Mouse (Mus musculus): ENCODE data around the gene Olfr66. TPM values are rescaled to one million over a fixed set of nuclear protein-coding genes. Genes with fewer than 3 reads are reported as not detected.

Gene Olfr66
- not detected in 2 replicates for polyA plus RNA-seq (2014; fragmentation: Nextera tagmentation; extraction: Ambion mirVana)

DNA sequence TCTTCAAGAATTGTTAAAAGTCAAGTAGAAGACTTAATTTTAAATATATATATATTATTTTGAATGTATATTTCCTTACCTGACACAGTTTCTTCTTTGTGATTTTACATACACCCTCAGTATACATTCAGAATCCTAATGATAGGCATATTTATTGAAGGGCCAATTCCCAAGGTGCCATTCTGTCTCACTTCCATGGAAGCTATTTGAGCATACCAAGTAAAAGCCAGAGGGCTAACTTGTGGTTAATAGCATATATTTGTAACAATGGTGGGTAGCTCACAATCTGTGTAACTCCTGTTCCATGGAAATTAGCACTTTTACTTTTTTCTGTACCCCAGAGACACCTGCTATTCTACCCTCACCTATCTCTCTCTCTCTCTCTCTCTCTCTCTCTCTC lies at the start of gene Olfr66:
Gene Olfr66, minus strand, starts transcription at position 101 of the 400 bp plus-strand sequence.
- DNase-seq (ENCODE audit: low spot score) (no peak), ATAC-seq (ENCODE audit: low FRiP score) (no peak)
- Histone ChIP-seq H3K27me3 (ENCODE audit: control insufficient read depth, insufficient read depth, low read length) (no peaks in the 10 kb centered on the region), H3K4me3 (replicated peaks; ENCODE audit: low read length) (no peak within 1 kb of the TSS), H3K9me3 (ENCODE audit: control insufficient read depth, low read length) (no peaks in the 10 kb centered on the region), H3K9ac (no peak within 1 kb of the TSS), H3K36me3 (replicated peaks; ENCODE audit: control insufficient read depth, insufficient read depth) (no peaks in the 10 kb centered on the region), H3K27ac (no peak within 1 kb of the TSS), H3K4me1 (replicated peaks; ENCODE audit: control insufficient read depth, insufficient read depth, low read length) (no peaks in the 10 kb centered on the region), H3K4me2 (replicated peaks) (no peak within 1 kb of the TSS)

DNA sequence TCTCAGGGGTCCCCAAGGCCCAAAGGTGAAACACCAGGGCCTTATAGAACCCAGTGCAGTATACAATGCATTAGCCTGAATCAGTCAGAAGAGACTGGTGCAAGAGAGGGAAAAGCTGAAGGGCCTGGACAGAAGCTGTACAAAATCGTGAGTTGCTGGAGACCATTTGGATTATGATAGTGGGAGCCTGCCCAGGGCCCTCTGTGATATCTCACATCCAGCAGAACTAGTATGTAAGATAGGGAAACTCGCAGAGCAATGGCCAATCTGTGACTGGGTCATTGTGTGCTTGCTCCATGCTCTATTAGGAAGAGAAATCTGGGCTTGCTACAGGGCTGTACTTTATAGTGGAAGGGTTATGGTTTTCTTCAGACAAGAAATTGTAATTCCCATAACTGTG lies 48.2 kb upstream of the Olfr66 start, which contains the start of gene Olfr632:
Gene Olfr632, plus strand, starts transcription at position 84 of the 400 bp plus-strand sequence.
- H3K4me3 ChIP-seq (replicated peaks; ENCODE audit: low read length) = no peak within 1 kb of the TSS
- no peaks in the 10 kb centered on the region for H3K27me3 ChIP-seq (ENCODE audit: control insufficient read depth, insufficient read depth, low read length)
- 77% methylated on average over 2 of the region's 2 CpGs for WGBS
- ATAC-seq (ENCODE audit: low FRiP score) (no peak), DNase-seq (ENCODE audit: low spot score) (no peak)
- no peaks in the 10 kb centered on the region for H3K36me3 ChIP-seq (replicated peaks; ENCODE audit: control insufficient read depth, insufficient read depth)
- H3K27ac ChIP-seq = no peak within 1 kb of the TSS
- no peak within 1 kb of the TSS for H3K9ac ChIP-seq
- no peak within 1 kb of the TSS for H3K4me2 ChIP-seq (replicated peaks)
- H3K9me3 ChIP-seq (ENCODE audit: control insufficient read depth, low read length) = no peaks in the 10 kb centered on the region
- H3K4me1 ChIP-seq (replicated peaks; ENCODE audit: control insufficient read depth, insufficient read depth, low read length) = no peaks in the 10 kb centered on the region

DNA sequence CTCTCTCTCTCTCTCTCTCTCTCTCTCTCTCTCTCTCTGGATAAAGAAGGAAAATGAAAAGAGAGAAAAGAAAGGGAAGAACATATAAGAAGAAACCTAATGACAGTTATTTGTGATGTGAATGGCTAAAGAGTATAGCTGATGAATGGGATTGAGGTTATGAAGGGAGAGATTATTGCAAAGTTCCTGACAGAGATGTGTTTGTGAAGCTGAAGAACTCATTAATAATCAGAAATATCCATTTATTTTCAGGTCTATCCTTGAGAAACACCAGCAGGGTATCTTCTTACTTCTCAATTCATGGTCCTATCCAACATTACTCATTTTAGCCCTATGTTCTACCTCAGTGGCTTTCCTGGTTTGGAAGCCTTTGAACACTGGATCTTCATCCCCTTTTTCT lies 42.5 kb upstream of the Olfr66 start, which contains the start of gene Olfr631:
Gene Olfr631, plus strand, starts transcription at position 301 of the 400 bp plus-strand sequence.
- H3K4me2 ChIP-seq (replicated peaks) = no peak within 1 kb of the TSS
- DNase-seq (ENCODE audit: low spot score) (no peak), ATAC-seq (ENCODE audit: low FRiP score) (no peak)
- no peaks in the 10 kb centered on the region for H3K27me3 ChIP-seq (ENCODE audit: control insufficient read depth, insufficient read depth, low read length)
- H3K36me3 ChIP-seq (replicated peaks; ENCODE audit: control insufficient read depth, insufficient read depth) = no peaks in the 10 kb centered on the region
- no peak within 1 kb of the TSS for H3K27ac ChIP-seq
- no peaks in the 10 kb centered on the region for H3K4me1 ChIP-seq (replicated peaks; ENCODE audit: control insufficient read depth, insufficient read depth, low read length)
- no peak within 1 kb of the TSS for H3K4me3 ChIP-seq (replicated peaks; ENCODE audit: low read length)
- no peak within 1 kb of the TSS for H3K9ac ChIP-seq
- no peaks in the 10 kb centered on the region for H3K9me3 ChIP-seq (ENCODE audit: control insufficient read depth, low read length)

DNA sequence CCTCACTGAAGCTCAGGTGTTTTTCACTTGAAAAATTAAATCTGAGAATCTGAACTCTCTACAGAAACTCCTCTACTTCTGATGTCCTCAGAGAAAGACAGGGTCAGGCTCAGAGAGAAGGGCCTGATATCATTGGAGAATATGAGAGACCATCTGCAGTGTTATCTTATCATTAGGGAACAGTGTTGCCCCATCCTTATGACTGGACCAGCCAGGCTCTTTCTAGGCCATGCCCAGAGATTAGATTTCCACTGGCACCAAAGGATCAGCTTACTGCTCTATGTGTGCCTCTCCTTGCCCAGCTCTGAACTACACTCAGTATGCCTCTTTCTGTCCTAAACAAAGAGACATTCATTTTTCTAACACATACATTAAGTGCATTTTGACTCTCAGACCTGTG lies 29.3 kb upstream of the Olfr66 start:
- no peak overlapping the region for H3K4me2 ChIP-seq (replicated peaks)
- H3K9me3 ChIP-seq (ENCODE audit: control insufficient read depth, low read length) = no peaks in the 10 kb centered on the region
- DNase-seq (ENCODE audit: low spot score) (no peak), ATAC-seq (ENCODE audit: low FRiP score) (no peak)
- H3K27me3 ChIP-seq (ENCODE audit: control insufficient read depth, insufficient read depth, low read length) = no peaks in the 10 kb centered on the region
- H3K36me3 ChIP-seq (replicated peaks; ENCODE audit: control insufficient read depth, insufficient read depth) = no peaks in the 10 kb centered on the region
- no peaks in the 10 kb centered on the region for H3K4me1 ChIP-seq (replicated peaks; ENCODE audit: control insufficient read depth, insufficient read depth, low read length)
- H3K4me3 ChIP-seq (replicated peaks; ENCODE audit: low read length) = no peak overlapping the region
- H3K27ac ChIP-seq = no peak overlapping the region
- H3K9ac ChIP-seq = no peak overlapping the region

DNA sequence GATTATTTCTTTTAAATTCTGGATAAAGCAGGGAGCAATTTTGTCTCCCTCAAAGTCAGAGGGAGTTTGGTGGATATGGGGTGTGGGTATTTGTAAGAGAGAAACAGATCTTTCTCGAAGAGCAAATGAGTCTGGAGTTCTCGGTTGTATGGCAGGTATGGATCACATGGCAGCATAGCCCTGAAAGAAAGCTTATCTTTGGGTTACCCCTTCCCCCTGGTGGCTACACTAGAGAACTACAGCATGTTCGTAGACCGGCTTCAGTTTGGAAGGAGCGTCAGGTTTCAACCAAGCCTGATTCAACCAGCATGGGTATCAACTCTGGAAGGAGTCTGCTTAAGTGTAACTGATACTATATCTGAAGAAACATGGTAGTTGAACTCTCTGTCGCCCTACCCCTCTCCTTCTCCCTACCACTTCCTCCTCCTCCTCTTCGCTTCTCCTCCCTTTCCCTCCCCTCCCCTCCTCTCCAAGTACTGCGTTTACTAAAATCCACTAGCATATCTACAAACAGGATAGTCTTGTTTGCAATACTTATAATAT lies 27.0 kb upstream of the Olfr66 start:
- Histone ChIP-seq H3K36me3 (replicated peaks; ENCODE audit: control insufficient read depth, insufficient read depth) (no peaks in the 10 kb centered on the region), H3K4me1 (replicated peaks; ENCODE audit: control insufficient read depth, insufficient read depth, low read length) (no peaks in the 10 kb centered on the region), H3K27me3 (ENCODE audit: control insufficient read depth, insufficient read depth, low read length) (no peaks in the 10 kb centered on the region), H3K4me2 (replicated peaks) (no peak overlapping the region), H3K4me3 (replicated peaks; ENCODE audit: low read length) (no peak overlapping the region), H3K9me3 (ENCODE audit: control insufficient read depth, low read length) (no peaks in the 10 kb centered on the region), H3K27ac (no peak overlapping the region), H3K9ac (no peak overlapping the region)
- DNase-seq (ENCODE audit: low spot score) (no peak), ATAC-seq (ENCODE audit: low FRiP score) (no peak)
- 45% methylated on average over 8 of the region's 8 CpGs for WGBS

DNA sequence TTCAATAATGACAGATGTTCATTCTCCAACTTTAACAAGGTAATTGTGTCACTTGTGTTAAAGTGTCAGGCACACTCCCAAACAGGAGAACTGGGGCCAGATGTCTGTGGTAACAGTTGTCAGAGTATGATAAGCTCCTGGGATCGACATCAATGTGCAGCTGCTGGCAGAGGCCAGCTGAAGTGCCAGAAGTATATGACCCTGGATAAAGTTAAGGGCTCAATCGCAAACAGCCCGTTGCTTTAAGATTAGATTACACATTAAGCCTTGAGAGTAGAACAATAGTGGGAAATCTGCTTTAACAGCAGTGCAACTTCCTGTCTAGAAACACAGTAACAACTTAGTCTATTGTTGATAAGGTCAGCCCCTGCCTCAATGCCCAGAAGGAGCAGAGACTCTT lies 24.0 kb upstream of the Olfr66 start:
- Histone ChIP-seq H3K9me3 (ENCODE audit: control insufficient read depth, low read length) (no peaks in the 10 kb centered on the region), H3K27ac (no peak overlapping the region), H3K4me3 (replicated peaks; ENCODE audit: low read length) (no peak overlapping the region), H3K4me1 (replicated peaks; ENCODE audit: control insufficient read depth, insufficient read depth, low read length) (no peaks in the 10 kb centered on the region), H3K9ac (no peak overlapping the region), H3K36me3 (replicated peaks; ENCODE audit: control insufficient read depth, insufficient read depth) (no peaks in the 10 kb centered on the region), H3K4me2 (replicated peaks) (no peak overlapping the region), H3K27me3 (ENCODE audit: control insufficient read depth, insufficient read depth, low read length) (no peaks in the 10 kb centered on the region)
- WGBS = 81% methylated on average over 3 of the region's 3 CpGs
- DNase-seq (ENCODE audit: low spot score) (no peak), ATAC-seq (ENCODE audit: low FRiP score) (no peak)

DNA sequence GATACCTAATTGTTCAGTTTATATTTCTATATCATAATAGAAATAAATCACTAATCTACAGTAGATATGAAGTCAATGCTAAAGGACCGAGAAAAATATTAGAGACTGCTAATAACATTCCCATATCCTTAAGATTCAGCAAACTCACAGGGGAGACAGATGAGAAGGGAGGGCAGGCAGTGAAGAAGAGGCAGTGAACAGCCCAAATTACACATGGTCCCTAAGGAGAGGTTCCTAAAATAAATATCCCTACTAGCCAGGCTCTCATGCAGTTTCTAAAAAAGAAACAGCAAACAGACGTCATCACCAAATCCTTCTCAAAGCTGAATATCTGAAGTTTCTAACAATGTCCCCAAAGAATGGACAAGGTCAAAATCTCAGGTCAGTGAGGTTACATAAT lies 17.1 kb upstream of the Olfr66 start, which contains the start of gene Olfr65:
Gene Olfr65, plus strand, starts transcription at position 301 of the 400 bp plus-strand sequence.
- Histone ChIP-seq H3K4me1 (replicated peaks; ENCODE audit: control insufficient read depth, insufficient read depth, low read length) (no peaks in the 10 kb centered on the region), H3K4me2 (replicated peaks) (no peak within 1 kb of the TSS), H3K9me3 (ENCODE audit: control insufficient read depth, low read length) (no peaks in the 10 kb centered on the region), H3K9ac (no peak within 1 kb of the TSS), H3K27ac (no peak within 1 kb of the TSS), H3K36me3 (replicated peaks; ENCODE audit: control insufficient read depth, insufficient read depth) (no peaks in the 10 kb centered on the region), H3K4me3 (replicated peaks; ENCODE audit: low read length) (no peak within 1 kb of the TSS), H3K27me3 (ENCODE audit: control insufficient read depth, insufficient read depth, low read length) (no peaks in the 10 kb centered on the region)
- no peak for DNase-seq (ENCODE audit: low spot score)
- 92% methylated on average over 2 of the region's 2 CpGs for WGBS
- ATAC-seq (ENCODE audit: low FRiP score) = no peak

DNA sequence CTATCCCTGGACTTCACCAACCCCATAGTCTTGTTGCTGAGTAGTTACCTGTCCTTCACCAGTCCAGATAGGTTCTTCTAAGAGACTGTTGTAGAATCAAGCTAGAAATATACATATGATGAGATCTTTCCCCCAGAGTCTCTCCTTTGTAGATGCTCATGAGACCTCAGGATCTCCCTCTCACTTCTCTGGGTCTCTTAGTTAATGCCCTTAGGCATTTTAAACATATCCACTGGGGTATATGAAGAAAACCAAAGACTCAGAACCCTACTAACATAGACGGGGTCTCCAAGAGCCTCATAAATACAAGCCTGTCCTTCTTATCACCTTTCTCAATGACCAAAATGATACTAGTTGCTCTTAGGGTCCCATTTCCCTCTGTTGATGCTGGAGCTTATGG lies 8.3 kb upstream of the Olfr66 start, which contains the start of gene Olfr64:
Gene Olfr64, minus strand, starts transcription at position 101 of the 400 bp plus-strand sequence.
- H3K36me3 ChIP-seq (replicated peaks; ENCODE audit: control insufficient read depth, insufficient read depth) = no peaks in the 10 kb centered on the region
- no peak within 1 kb of the TSS for H3K4me3 ChIP-seq (replicated peaks; ENCODE audit: low read length)
- H3K9me3 ChIP-seq (ENCODE audit: control insufficient read depth, low read length) = no peaks in the 10 kb centered on the region
- no peak within 1 kb of the TSS for H3K9ac ChIP-seq
- H3K27me3 ChIP-seq (ENCODE audit: control insufficient read depth, insufficient read depth, low read length) = no peaks in the 10 kb centered on the region
- ATAC-seq (ENCODE audit: low FRiP score) (no peak), DNase-seq (ENCODE audit: low spot score) (no peak)
- H3K4me2 ChIP-seq (replicated peaks) = no peak within 1 kb of the TSS
- WGBS = 91% methylated on average over 1 of the region's 1 CpGs
- no peak within 1 kb of the TSS for H3K27ac ChIP-seq
- no peaks in the 10 kb centered on the region for H3K4me1 ChIP-seq (replicated peaks; ENCODE audit: control insufficient read depth, insufficient read depth, low read length)

DNA sequence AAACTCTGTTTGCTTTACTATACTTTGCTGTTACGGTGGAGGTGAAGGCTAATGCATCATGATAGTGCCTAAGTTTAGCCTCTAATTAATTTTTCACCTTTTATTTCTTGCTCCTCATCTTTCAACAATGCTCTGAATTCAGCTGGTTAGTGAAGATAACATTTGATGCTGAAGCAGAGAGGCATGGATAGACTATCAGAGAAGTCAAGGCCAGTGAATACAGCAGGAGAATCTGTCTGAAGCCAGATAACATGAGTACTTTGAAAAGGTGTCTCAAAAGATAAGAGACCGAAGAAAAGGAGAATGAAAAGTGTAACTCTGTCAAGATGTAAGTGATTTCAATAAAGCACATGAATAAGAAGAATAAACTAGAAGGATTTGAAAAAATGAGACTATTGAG lies 9.0 kb downstream of the Olfr66 start:
- Histone ChIP-seq H3K9ac (no peak overlapping the region), H3K9me3 (ENCODE audit: control insufficient read depth, low read length) (no peaks in the 10 kb centered on the region), H3K36me3 (replicated peaks; ENCODE audit: control insufficient read depth, insufficient read depth) (no peaks in the 10 kb centered on the region), H3K27ac (no peak overlapping the region), H3K27me3 (ENCODE audit: control insufficient read depth, insufficient read depth, low read length) (no peaks in the 10 kb centered on the region), H3K4me3 (replicated peaks; ENCODE audit: low read length) (no peak overlapping the region), H3K4me1 (replicated peaks; ENCODE audit: control insufficient read depth, insufficient read depth, low read length) (no peaks in the 10 kb centered on the region), H3K4me2 (replicated peaks) (no peak overlapping the region)
- no peak for ATAC-seq (ENCODE audit: low FRiP score)
- DNase-seq (ENCODE audit: low spot score) = no peak
- 82% methylated on average over 2 of the region's 2 CpGs for WGBS

DNA sequence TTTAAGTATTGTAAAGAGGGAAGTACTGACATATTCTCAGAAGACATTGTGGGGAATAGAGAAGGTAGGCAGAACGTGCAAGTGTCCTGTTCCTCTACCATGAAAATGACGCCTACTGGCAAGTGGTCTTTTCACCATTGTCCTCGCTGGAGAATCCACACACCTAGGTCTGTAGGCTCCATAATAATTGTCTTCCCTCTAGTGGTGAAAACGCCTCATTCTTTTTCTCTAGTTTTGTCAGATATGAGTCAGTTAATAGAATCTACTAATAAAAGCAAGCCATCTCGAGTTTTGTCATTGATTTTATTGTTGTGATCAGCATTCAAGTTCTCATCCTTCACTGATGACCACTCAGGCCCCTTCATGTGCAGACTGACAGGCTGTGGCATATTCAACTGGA lies 11.6 kb downstream of the Olfr66 start:
- no peak overlapping the region for H3K9ac ChIP-seq
- ATAC-seq (ENCODE audit: low FRiP score) (no peak), DNase-seq (ENCODE audit: low spot score) (no peak)
- WGBS = 49% methylated on average over 5 of the region's 5 CpGs
- no peaks in the 10 kb centered on the region for H3K9me3 ChIP-seq (ENCODE audit: control insufficient read depth, low read length)
- no peaks in the 10 kb centered on the region for H3K4me1 ChIP-seq (replicated peaks; ENCODE audit: control insufficient read depth, insufficient read depth, low read length)
- no peaks in the 10 kb centered on the region for H3K27me3 ChIP-seq (ENCODE audit: control insufficient read depth, insufficient read depth, low read length)
- H3K36me3 ChIP-seq (replicated peaks; ENCODE audit: control insufficient read depth, insufficient read depth) = no peaks in the 10 kb centered on the region
- no peak overlapping the region for H3K27ac ChIP-seq
- no peak overlapping the region for H3K4me2 ChIP-seq (replicated peaks)
- H3K4me3 ChIP-seq (replicated peaks; ENCODE audit: low read length) = no peak overlapping the region

All from hindbrain, embryonic 14.5 days (tissue).